Mouse (Mus musculus) heart, adult 2 months (tissue): Measurements from ENCODE around the gene Uimc1. TPM values are rescaled to one million over a fixed set of nuclear protein-coding genes. Genes with fewer than 3 reads are reported as not detected.

Experiments used
- DNase-seq, 2 experiments: peaks; one replicate each; pipeline ENCODE4 v3.0.0; 2021
- H3K27ac ChIP-seq: fragments of 200-600 bp; 2 replicates; pipeline ENCODE4 v1.8.1; 2022
- H3K27me3 ChIP-seq: fragments of 200-500 bp; 2 replicates; pipeline ENCODE4 v1.6.1; 2012; ENCODE audit warnings: mild to moderate bottlenecking, low read length, inconsistent platforms, mixed read lengths; ENCODE audit not compliant: control insufficient read depth, insufficient read depth
- H3K36me3 ChIP-seq: fragments of 200-500 bp; 2 replicates; pipeline ENCODE4 v1.6.1; 2012; ENCODE audit warnings: low read length, inconsistent platforms; ENCODE audit not compliant: control insufficient read depth, insufficient read depth
- H3K4me1 ChIP-seq: fragments of 200-500 bp; 2 replicates; pipeline ENCODE4 v1.6.1; 2011; ENCODE audit warnings: low read length; ENCODE audit not compliant: control insufficient read depth, insufficient read depth
- H3K4me3 ChIP-seq: fragments of 200-600 bp; 2 replicates; pipeline ENCODE4 v1.8.1; 2022
- H3K79me2 ChIP-seq: fragments of 200-500 bp; replicated peaks from 2 replicates; pipeline ENCODE4 v1.6.1; 2012; ENCODE audit warnings: mild to moderate bottlenecking, inconsistent platforms, low read length, moderate library complexity, mixed read lengths; ENCODE audit not compliant: control insufficient read depth, insufficient read depth
- H3K9ac ChIP-seq: fragments of 200-500 bp; 2 replicates; pipeline ENCODE4 v1.6.1; 2012; ENCODE audit warnings: low read depth, mild to moderate bottlenecking, control low read depth, inconsistent platforms, low read length, mixed read lengths
- CTCF ChIP-seq: fragments of 200-600 bp; IDR thresholded peaks from 2 replicates; pipeline ENCODE4 v1.8.1; 2022; ENCODE audit warnings: antibody characterized with exemption, mild to moderate bottlenecking, moderate library complexity
- EP300 ChIP-seq: fragments of 200-500 bp; IDR thresholded peaks from 2 replicates; pipeline ENCODE4 v1.6.1; 2011; ENCODE audit warnings: low read depth, low read length, control low read depth; ENCODE audit not compliant: insufficient read depth
- POLR2A ChIP-seq: fragments of 200-500 bp; IDR thresholded peaks from 2 replicates; pipeline ENCODE4 v1.6.1; 2011; ENCODE audit warnings: mild to moderate bottlenecking, low read depth, low read length, control low read depth; ENCODE audit not compliant: insufficient read depth
- WGBS: fragments of 180-500 bp; shearing (Covaris S2); methylation state at CpG from one replicate; pipeline ENCODE4 v1.1.7; 2018; 5-methylcytosine and 5-hydroxymethylcytosine counted together
- intact Hi-C: fragments of 180-260 bp; cut with DNase I; formaldehyde crosslinking; loops from one replicate; pipeline ENCODE4 v1.15.1; 2025
- polyA plus RNA-seq: library from polyadenylated mRNA; depleted of rRNA; stranded (reverse); fragments of >200 nt; gene quantifications from 2 replicates; pipeline ENCODE4 v1.2.3, GENCODE M21; 2012
- total RNA-seq, 2 experiments: library from RNA; stranded (reverse); gene quantifications; 2 replicates each; pipeline ENCODE4 v1.2.3; 2021

The Uimc1 gene
- total and polyA plus RNA-seq, 3 experiments, result 9.9 to 20.5 (median 20.3) TPM

DNA sequence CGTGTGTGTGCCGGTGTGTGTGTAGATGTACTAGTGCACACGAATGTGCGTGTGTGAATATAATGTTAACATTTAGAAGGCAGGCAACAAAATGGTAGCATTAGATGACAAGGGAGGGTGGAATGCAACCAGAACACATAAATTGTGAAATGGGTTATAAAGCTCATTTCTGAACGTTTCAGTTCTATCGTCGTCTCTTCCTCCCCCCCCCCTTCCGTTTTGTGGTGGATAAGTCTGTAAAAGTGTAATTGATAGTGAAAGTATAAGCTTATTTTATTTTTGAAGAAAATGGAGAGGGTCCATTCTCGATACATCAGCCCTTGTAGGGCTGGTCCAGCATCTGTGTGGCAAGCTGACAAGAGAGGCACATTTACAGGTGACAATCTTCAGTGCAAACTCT, 81.4 kb downstream of the Uimc1 start:
- 85% methylated on average over 9 of the region's 9 CpGs for WGBS
- Histone ChIP-seq H3K27me3 (no peaks in the 10 kb centered on the region), H3K4me3 (no peak overlapping the region), H3K27ac (no peak overlapping the region), H3K36me3 (no peaks in the 10 kb centered on the region), H3K9ac (no peak overlapping the region), H3K79me2 (no peaks in the 10 kb centered on the region), H3K4me1 (peaks cover 4% of the 10 kb centered on the region)
- intact Hi-C loops, result no loop called here
- TF ChIP-seq POLR2A, result no peak
- no peak for TF ChIP-seq CTCF
- DNase-seq, result no peak

DNA sequence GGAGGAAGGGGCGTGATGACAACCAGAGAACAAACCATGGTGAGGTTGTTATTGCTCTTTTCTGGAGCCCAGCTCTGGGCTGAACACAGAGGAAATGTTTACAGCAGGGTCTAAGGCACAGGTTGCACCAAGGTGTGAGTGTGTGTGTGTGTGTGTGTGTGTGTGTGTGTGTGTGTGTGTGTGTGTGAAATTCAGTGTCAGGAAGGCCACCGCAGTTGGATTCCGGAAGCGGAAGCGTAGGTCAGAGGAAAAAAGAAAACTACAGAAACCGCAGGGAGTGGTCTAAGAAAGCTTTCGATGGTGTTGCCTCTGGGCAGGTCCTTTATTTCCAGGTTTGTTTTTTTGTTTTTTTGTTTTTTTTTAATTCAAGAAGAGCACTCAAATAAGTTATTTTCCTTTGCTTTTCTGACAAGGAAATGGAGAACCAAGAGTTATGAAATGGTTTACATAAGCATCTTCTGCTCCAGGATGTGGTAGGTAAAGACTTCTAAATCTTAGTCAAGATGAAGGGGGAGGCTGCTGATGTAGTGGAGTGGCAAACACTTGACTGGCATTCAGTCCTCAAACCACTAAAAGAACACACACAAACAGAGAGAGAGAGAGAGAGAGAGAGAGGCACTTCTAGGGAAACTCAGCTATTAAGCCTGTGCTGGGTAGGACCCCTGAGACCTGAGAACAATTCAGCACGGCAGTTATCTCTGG, 82.1 kb downstream of the Uimc1 start:
- H3K79me2 ChIP-seq, result no peaks in the 10 kb centered on the region
- H3K4me1 ChIP-seq, result peaks cover 3% of the 10 kb centered on the region
- WGBS, result 72% methylated on average over 8 of the region's 8 CpGs
- TF ChIP-seq EP300, result no peak
- no peak for TF ChIP-seq POLR2A
- TF ChIP-seq CTCF, result no peak
- no peak overlapping the region for H3K27ac ChIP-seq
- DNase-seq, result no peak
- no peaks in the 10 kb centered on the region for H3K36me3 ChIP-seq
- no peak overlapping the region for H3K9ac ChIP-seq
- no peak overlapping the region for H3K4me3 ChIP-seq
- no peaks in the 10 kb centered on the region for H3K27me3 ChIP-seq
- intact Hi-C loops, result no loop called here

DNA sequence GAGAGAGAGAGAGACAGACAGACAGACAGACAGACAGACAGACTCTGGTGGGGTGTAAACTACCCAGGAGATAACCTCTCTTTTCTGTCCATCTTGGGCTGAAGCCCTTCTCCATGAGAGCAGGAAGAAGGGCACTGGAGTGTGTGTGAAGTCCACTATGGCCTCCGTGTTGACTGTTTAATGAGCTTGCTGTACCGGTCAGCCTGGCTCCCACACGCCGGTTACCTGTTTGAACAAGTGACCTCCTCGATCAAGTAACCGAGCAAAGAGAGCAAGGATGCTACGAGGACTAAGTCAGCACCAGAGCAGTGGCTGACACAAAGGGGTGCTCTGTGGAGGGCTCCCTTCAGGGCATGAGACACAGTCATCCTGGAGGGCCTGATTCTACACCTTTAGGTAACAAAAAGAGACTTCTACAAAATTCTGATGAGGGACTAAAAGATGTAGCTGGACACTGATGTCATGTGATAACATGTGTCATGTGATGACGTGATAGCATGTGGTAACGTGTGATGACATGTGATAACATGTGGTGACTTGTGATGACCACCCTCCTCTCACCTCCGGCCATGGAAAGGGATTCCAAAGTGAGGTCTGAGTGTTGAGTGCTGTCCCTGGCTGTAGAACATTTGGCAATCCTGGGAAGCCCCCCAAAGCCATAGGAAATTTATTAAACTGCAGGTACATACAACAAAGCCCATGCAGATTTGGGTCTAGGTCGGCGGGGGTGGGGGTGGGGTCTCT, 82.8 kb downstream of the Uimc1 start:
- Histone ChIP-seq H3K9ac (no peak overlapping the region), H3K4me3 (no peak overlapping the region), H3K27ac (no peak overlapping the region), H3K27me3 (no peaks in the 10 kb centered on the region), H3K4me1 (no peaks in the 10 kb centered on the region), H3K36me3 (no peaks in the 10 kb centered on the region), H3K79me2 (no peaks in the 10 kb centered on the region)
- 70% methylated on average over 12 of the region's 12 CpGs for WGBS
- intact Hi-C loops, result no loop called here
- TF ChIP-seq EP300 (no peak), POLR2A (no peak), CTCF (no peak)
- no peak for DNase-seq

DNA sequence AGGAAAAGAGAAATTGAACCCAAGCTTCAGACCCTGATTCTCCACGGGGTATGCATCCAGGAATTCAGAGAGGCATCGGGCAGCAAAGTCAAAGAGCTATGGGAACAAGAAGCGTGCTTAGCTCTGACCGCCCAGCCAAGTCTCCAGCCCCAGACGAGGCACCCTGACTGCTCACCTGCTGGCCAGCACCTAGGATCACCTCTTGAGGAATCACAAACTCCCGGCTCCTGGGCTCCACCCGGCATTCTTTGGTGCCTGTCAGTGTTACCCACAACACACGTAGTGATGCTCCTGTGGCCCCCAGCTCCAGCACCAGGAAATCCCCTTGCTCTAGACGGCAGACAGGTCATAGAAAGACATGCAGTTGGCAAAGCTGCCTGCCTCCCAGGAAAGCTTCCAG, 85.6 kb downstream of the Uimc1 start:
- no peak for DNase-seq
- intact Hi-C loops, result no loop called here

DNA sequence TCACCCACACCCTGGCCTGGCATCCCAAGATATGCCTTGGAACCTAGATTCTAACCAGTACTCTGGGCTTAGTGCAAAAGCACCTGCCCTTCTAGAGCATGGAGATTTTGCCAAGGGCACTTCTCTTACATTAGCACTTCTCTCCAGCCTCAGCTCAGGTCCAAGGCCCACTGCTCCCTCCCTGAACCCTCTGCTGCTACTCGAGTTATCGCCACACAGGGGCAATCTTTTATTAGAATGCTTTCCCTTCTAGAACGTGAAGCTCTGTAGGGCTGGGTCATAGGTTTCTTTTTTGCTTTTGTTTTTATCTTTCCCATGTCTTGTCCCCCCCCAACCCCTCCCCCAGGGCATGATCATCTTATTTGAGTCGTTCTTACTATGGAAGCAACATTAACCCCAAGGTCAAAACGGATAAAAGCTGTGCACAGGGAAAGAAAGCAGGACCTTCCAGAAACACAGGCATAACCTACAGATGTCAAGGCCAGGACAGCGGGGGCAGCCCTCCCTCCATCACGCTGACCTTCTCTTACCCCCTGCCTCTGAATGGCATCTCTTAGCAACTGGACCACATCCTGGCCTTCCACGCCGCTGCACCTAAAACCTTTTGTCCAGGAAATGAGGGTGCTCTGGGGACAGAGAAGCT, 86.3 kb downstream of the Uimc1 start:
- no peaks in the 10 kb centered on the region for H3K36me3 ChIP-seq
- H3K79me2 ChIP-seq, result no peaks in the 10 kb centered on the region
- no peak for DNase-seq
- intact Hi-C loops, result no loop called here
- H3K4me1 ChIP-seq, result no peaks in the 10 kb centered on the region
- H3K27ac ChIP-seq, result no peak overlapping the region
- no peaks in the 10 kb centered on the region for H3K27me3 ChIP-seq
- H3K4me3 ChIP-seq, result no peak overlapping the region
- no peak overlapping the region for H3K9ac ChIP-seq
- TF ChIP-seq EP300 (no peak), CTCF (no peak), POLR2A (no peak)
- WGBS, result 38% methylated on average over 9 of the region's 9 CpGs

More for the DNA sequence above, 85.6 kb downstream of the Uimc1 start:
- H3K9ac ChIP-seq, result no peak overlapping the region
- H3K36me3 ChIP-seq, result no peaks in the 10 kb centered on the region
- 67% methylated on average over 9 of the region's 9 CpGs for WGBS
- no peak overlapping the region for H3K27ac ChIP-seq
- no peak for TF ChIP-seq CTCF
- TF ChIP-seq EP300, result no peak
- no peak for TF ChIP-seq POLR2A
- H3K4me1 ChIP-seq, result no peaks in the 10 kb centered on the region
- H3K79me2 ChIP-seq, result no peaks in the 10 kb centered on the region
- no peak overlapping the region for H3K4me3 ChIP-seq
- H3K27me3 ChIP-seq, result no peaks in the 10 kb centered on the region
